Mouse (Mus musculus): ENCODE measurements at regions not wholly inside any gene's neighbourhood (a gene's known extent, or its start where the extent isn't known, plus 50 kb on each side); places are given as distances from the start of the nearest gene placed in this dataset.

GRCm38 (mm10) chr5:69707099-69707498 is 115.0 kb upstream of the Gnpda2 start:
- peak; percentile 64 for ATAC-seq (ENCODE audit: low FRiP score)
- no peak overlapping the region for H3K4me3 ChIP-seq (ENCODE audit: low read depth, low read length)

GRCm38 (mm10) chr5:69705168-69705532 is 113.0 kb upstream of the Gnpda2 start:
- Histone ChIP-seq H3K36me3 (ENCODE audit: control insufficient read depth, insufficient read depth, low read length) (no peaks in the 10 kb centered on the region), H3K9ac (ENCODE audit: low read depth, low read length) (no peak overlapping the region), H3K27ac (ENCODE audit: low read depth, low read length) (no peak overlapping the region), H3K4me1 (replicated peaks; ENCODE audit: control insufficient read depth, insufficient read depth, low read length) (no peaks in the 10 kb centered on the region), H3K9me3 (ENCODE audit: control insufficient read depth, low read length) (no peaks in the 10 kb centered on the region), H3K4me2 (replicated peaks; ENCODE audit: low read depth, low read length) (no peak overlapping the region), H3K4me3 (ENCODE audit: low read depth, low read length) (no peak overlapping the region), H3K27me3 (ENCODE audit: control insufficient read depth, insufficient read depth, low read length) (no peaks in the 10 kb centered on the region)
- DNase-seq (ENCODE audit: low spot score) (no peak), ATAC-seq (ENCODE audit: low FRiP score) (peak; percentile 26; the same call in 1 of the 2 replicates)
- WGBS, result 74% methylated on average over 4 of the region's 4 CpGs

More at GRCm38 (mm10) chr5:69707099-69707498, 115.0 kb upstream of the Gnpda2 start:
- 13% methylated on average over 2 of the region's 2 CpGs for WGBS
- no peak for DNase-seq (ENCODE audit: low spot score)
- Histone ChIP-seq H3K4me1 (replicated peaks; ENCODE audit: control insufficient read depth, insufficient read depth, low read length) (no peaks in the 10 kb centered on the region), H3K9ac (ENCODE audit: low read depth, low read length) (no peak overlapping the region), H3K27me3 (ENCODE audit: control insufficient read depth, insufficient read depth, low read length) (no peaks in the 10 kb centered on the region), H3K27ac (ENCODE audit: low read depth, low read length) (no peak overlapping the region), H3K9me3 (ENCODE audit: control insufficient read depth, low read length) (no peaks in the 10 kb centered on the region), H3K36me3 (ENCODE audit: control insufficient read depth, insufficient read depth, low read length) (no peaks in the 10 kb centered on the region), H3K4me2 (replicated peaks; ENCODE audit: low read depth, low read length) (no peak overlapping the region)

GRCm38 (mm10) chr5:69704261-69705167 is 112.4 kb upstream of the Gnpda2 start:
- no peaks in the 10 kb centered on the region for H3K27me3 ChIP-seq (ENCODE audit: control insufficient read depth, insufficient read depth, low read length)
- no peaks in the 10 kb centered on the region for H3K4me1 ChIP-seq (replicated peaks; ENCODE audit: control insufficient read depth, insufficient read depth, low read length)
- no peaks in the 10 kb centered on the region for H3K36me3 ChIP-seq (ENCODE audit: control insufficient read depth, insufficient read depth, low read length)
- H3K4me2 ChIP-seq (replicated peaks; ENCODE audit: low read depth, low read length), result no peak overlapping the region
- peak; percentile 60 for DNase-seq (ENCODE audit: low spot score)
- H3K4me3 ChIP-seq (ENCODE audit: low read depth, low read length), result no peak overlapping the region
- ATAC-seq (ENCODE audit: low FRiP score), result peak; percentile 65
- H3K9ac ChIP-seq (ENCODE audit: low read depth, low read length), result no peak overlapping the region
- WGBS, result 68% methylated on average over 2 of the region's 2 CpGs
- no peaks in the 10 kb centered on the region for H3K9me3 ChIP-seq (ENCODE audit: control insufficient read depth, low read length)
- H3K27ac ChIP-seq (ENCODE audit: low read depth, low read length), result no peak overlapping the region

- H3K27me3 ChIP-seq (ENCODE audit: control insufficient read depth, insufficient read depth, low read length), result no peaks in the 10 kb centered on the region
- H3K27ac ChIP-seq (ENCODE audit: low read depth, low read length), result no peak overlapping the region
- H3K4me3 ChIP-seq (ENCODE audit: low read depth, low read length), result no peak overlapping the region
- no peaks in the 10 kb centered on the region for H3K36me3 ChIP-seq (ENCODE audit: control insufficient read depth, insufficient read depth, low read length)
- DNase-seq (ENCODE audit: low spot score), result no peak
- no peak overlapping the region for H3K9ac ChIP-seq (ENCODE audit: low read depth, low read length)
- H3K9me3 ChIP-seq (ENCODE audit: control insufficient read depth, low read length), result no peaks in the 10 kb centered on the region
- no peaks in the 10 kb centered on the region for H3K4me1 ChIP-seq (replicated peaks; ENCODE audit: control insufficient read depth, insufficient read depth, low read length)
- no peak for ATAC-seq (ENCODE audit: low FRiP score)
- no peak overlapping the region for H3K4me2 ChIP-seq (replicated peaks; ENCODE audit: low read depth, low read length)
- 79% methylated on average over 3 of the region's 3 CpGs for WGBS
These were observed 86.6 kb upstream of the Gnpda2 start for GRCm38 (mm10) chr5:69678770-69679169.

- H3K9me3 ChIP-seq (ENCODE audit: control insufficient read depth, low read length), result no peaks in the 10 kb centered on the region
- H3K4me3 ChIP-seq (ENCODE audit: low read depth, low read length), result no peak overlapping the region
- H3K4me1 ChIP-seq (replicated peaks; ENCODE audit: control insufficient read depth, insufficient read depth, low read length), result no peaks in the 10 kb centered on the region
- DNase-seq (ENCODE audit: low spot score) (no peak), ATAC-seq (ENCODE audit: low FRiP score) (no peak)
- no peak overlapping the region for H3K4me2 ChIP-seq (replicated peaks; ENCODE audit: low read depth, low read length)
- no peak overlapping the region for H3K27ac ChIP-seq (ENCODE audit: low read depth, low read length)
- H3K9ac ChIP-seq (ENCODE audit: low read depth, low read length), result no peak overlapping the region
- whole genome bisulfite sequencing, result 85% methylated on average over 3 of the region's 3 CpGs
- no peaks in the 10 kb centered on the region for H3K27me3 ChIP-seq (ENCODE audit: control insufficient read depth, insufficient read depth, low read length)
- H3K36me3 ChIP-seq (ENCODE audit: control insufficient read depth, insufficient read depth, low read length), result no peaks in the 10 kb centered on the region
These were observed 86.1 kb upstream of the Gnpda2 start for GRCm38 (mm10) chr5:69678268-69678667.

GRCm38 (mm10) chr5:69665555-69665954 is 73.4 kb upstream of the Gnpda2 start:
- DNase-seq (ENCODE audit: low spot score), result no peak
- H3K4me3 ChIP-seq (ENCODE audit: low read depth, low read length), result no peak overlapping the region
- no peaks in the 10 kb centered on the region for H3K27me3 ChIP-seq (ENCODE audit: control insufficient read depth, insufficient read depth, low read length)
- no peaks in the 10 kb centered on the region for H3K4me1 ChIP-seq (replicated peaks; ENCODE audit: control insufficient read depth, insufficient read depth, low read length)
- H3K27ac ChIP-seq (ENCODE audit: low read depth, low read length), result no peak overlapping the region
- no peak for ATAC-seq (ENCODE audit: low FRiP score)
- H3K9me3 ChIP-seq (ENCODE audit: control insufficient read depth, low read length), result no peaks in the 10 kb centered on the region
- H3K4me2 ChIP-seq (replicated peaks; ENCODE audit: low read depth, low read length), result no peak overlapping the region
- 50% methylated on average over 2 of the region's 2 CpGs for WGBS
- H3K36me3 ChIP-seq (ENCODE audit: control insufficient read depth, insufficient read depth, low read length), result no peaks in the 10 kb centered on the region
- no peak overlapping the region for H3K9ac ChIP-seq (ENCODE audit: low read depth, low read length)

- no peak for ATAC-seq (ENCODE audit: low FRiP score)
- no peaks in the 10 kb centered on the region for H3K36me3 ChIP-seq (ENCODE audit: control insufficient read depth, insufficient read depth, low read length)
- no peak for DNase-seq (ENCODE audit: low spot score)
- no peaks in the 10 kb centered on the region for H3K27me3 ChIP-seq (ENCODE audit: control insufficient read depth, insufficient read depth, low read length)
- WGBS, result 84% methylated on average over 3 of the region's 3 CpGs
- no peak overlapping the region for H3K4me3 ChIP-seq (ENCODE audit: low read depth, low read length)
- no peak overlapping the region for H3K27ac ChIP-seq (ENCODE audit: low read depth, low read length)
- H3K4me1 ChIP-seq (replicated peaks; ENCODE audit: control insufficient read depth, insufficient read depth, low read length), result no peaks in the 10 kb centered on the region
- no peaks in the 10 kb centered on the region for H3K9me3 ChIP-seq (ENCODE audit: control insufficient read depth, low read length)
- H3K9ac ChIP-seq (ENCODE audit: low read depth, low read length), result no peak overlapping the region
- no peak overlapping the region for H3K4me2 ChIP-seq (replicated peaks; ENCODE audit: low read depth, low read length)
These were observed 71.8 kb upstream of the Gnpda2 start for GRCm38 (mm10) chr5:69663961-69664360.
